Mouse (Mus musculus): ENCODE data around the gene Ankrd55.

GRCm38 (mm10) chr13:112303429-112303828 lies 15.2 kb downstream of the Ankrd55 start:
- TF ChIP-seq CTCF (IDR thresholded peaks at IDR 0.05; ENCODE audit: extremely low read depth, insufficient read length, insufficient replicate concordance, low read depth, low read length) (no peak), POLR2A (IDR thresholded peaks at IDR 0.05; ENCODE audit: low read depth, low read length) (no peak)
